Mouse (Mus musculus) frontal cortex, postnatal 36 days (tissue): ENCODE measurements around the gene Slc35e3.

Experiments used
- DNase-seq, 2 experiments: peaks; one replicate each; pipeline ENCODE4 v3.0.0; 2022; ENCODE audit warnings: low spot score in 2 of 2

The Slc35e3 gene

DNA sequence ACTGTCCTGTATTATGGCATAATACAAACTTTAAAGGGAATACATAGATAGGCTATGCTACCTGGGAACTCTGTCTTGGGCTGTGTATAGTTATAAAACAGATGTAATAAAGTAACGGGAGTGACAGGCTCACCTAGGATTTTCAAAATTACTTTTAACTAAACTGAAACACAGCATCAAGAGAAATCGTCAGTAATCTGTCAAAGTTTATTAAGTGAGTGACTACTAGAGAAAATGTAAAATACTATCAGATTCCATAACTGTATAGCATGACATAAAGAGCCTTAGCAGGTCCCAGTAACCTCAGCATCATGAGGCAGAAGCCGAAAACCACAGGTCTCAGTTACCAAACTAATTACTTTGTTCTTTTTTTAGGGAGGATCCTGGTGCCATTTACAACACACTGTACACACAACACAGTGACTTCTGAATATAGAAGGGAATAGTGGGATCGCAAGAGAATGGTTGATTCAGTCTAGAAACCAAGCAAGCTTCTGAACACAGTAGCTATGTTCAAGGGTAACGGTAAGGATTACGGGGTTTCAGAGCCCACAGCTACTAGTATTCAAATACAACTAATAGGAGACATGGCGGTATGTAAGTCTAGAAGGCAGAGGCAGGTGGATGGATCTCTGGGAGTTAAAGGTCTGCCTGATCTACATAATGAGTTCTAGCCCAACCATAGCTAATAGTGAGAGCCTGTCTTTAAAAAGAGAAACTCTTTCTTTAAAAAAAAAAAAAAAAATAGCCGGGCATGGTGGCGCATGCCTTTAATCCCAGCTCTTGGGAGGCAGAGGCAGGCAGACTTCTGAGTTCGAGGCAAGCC lies 47.6 kb downstream of the Slc35e3 start:
- no peak for DNase-seq

DNA sequence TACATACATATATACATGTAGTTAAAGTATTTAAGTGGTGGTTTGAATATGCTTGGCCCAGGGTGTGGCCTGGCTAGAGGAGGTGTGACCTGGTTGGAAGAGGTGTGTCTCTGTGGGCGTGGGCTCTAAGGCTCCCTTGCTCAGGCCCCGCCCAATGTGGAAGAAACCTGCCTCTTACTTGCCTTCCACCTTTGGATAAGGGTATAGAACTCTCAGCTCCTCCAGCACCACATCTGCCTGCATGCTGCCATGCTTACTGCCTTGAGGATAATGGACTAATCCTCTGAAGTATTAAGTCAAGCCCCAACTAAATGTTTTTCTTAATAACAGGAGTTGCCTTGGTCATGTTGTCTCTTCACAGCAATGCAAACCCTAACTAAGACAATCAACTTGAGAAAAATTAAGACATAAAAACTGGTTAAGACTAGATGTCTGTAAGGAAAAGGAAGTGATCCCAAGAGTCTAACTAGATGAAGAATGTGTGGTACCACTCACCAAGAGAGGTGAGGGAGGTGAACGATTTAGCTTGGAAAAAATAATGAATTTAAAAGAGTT lies 48.5 kb downstream of the Slc35e3 start:
- DNase-seq, result no peak

DNA sequence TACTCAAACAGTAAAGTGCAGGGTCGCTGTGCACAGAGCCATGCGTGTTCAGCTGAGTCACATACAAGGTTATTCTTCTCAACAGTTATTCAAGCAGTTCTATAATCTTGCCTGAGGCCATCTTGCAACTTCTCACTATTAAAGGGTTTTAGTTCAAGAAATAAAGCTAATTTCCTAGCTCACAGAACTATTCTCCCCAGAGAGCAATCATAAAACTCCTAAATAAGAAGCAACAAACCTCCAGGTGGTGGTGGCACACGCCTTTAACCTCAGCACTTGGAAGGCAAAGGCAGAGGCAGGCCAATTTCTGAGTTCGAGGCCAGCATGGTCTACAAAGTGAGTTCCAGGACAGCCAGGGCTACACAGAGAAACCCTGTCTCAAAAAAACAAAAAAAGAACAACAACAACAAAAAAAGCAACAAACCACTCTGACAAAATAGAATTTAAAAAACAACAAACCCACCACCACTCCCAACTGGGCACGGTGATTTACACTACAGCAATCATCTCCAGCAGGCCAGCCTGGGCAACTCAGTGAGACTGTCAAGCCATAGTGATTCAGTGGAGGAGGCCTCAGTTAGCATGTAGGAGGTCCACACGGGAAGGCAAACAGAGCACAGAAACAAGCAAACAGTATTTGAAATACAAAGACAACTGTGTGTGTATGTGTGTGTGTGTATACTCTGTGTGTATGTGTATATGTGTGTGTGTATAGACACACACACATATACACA lies 49.2 kb downstream of the Slc35e3 start:
- DNase-seq, result no peak

DNA sequence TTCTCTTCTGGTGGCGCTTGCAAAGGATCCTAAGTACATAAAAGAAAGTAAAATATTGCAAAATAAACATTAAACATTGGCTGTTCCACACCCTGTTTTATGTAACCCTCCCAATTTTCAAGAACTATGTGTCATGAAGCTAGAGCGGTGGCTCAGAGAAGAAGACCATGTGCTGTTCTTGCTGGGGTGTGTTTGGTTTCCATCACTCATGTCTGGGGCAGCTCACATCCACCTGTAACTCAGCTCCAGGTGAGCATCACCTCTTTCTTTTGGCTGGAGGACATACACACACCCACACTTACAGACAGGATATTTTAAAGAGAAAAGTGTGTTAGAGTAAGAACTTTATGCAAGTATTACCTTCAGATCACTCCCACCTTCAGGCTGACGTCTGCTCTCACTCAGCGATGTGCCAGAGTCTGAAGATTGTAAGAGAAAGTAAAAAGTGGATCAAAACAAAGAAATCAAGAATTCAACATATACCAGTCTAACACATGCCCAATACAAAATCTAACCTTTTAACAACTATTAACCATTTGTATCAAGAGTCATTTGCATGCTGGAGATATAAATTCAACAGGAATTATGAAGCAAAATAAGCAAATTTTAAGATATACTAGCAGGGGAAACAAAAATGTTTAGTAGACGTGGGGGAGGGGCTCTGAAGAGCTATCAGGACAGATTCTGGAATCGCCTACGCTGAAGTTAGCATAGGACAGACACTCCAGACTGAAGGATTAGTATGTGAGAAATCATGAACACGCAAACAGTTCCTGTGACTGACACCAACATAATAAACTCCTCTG lies 49.9 kb downstream of the Slc35e3 start:
- no peak for DNase-seq

DNA sequence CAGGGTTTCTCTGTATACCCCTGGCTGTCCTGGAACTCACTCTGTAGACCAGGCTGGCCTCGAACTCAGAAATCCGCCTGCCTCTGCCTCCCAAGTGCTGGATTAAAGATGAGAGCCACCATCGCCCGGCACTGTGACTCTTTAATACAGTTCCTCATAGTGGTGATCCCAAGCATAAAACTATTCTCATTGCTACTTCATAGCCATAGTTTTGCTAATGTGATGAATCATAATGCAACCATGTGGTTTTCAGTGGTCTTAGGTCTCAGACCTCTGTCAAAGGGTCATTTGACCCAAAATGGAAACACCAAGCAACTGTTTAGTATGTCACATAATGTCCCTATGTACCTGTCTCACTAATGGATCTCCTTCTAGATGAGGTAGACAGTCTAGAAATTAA lies 50.6 kb downstream of the Slc35e3 start:
- DNase-seq, result no peak

DNA sequence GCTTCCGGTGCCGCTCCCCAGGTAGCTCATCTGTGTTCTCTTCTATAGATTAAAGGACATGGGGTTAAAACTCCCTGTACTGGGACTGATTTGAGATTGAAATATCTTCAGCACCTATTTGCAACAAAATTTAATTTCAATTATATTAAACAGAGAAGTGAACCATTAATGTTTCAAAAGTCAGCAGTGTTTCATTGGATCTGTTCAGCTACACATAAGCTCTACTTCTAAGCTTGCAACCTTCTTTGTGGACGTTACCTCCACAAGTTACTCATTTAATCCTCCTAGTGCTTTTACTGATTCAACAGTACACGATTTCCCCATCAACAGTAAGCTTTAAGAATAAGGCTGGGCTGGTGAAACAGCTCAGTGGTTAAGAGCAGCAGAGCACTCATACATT lies 51.1 kb downstream of the Slc35e3 start:
- DNase-seq, result no peak

DNA sequence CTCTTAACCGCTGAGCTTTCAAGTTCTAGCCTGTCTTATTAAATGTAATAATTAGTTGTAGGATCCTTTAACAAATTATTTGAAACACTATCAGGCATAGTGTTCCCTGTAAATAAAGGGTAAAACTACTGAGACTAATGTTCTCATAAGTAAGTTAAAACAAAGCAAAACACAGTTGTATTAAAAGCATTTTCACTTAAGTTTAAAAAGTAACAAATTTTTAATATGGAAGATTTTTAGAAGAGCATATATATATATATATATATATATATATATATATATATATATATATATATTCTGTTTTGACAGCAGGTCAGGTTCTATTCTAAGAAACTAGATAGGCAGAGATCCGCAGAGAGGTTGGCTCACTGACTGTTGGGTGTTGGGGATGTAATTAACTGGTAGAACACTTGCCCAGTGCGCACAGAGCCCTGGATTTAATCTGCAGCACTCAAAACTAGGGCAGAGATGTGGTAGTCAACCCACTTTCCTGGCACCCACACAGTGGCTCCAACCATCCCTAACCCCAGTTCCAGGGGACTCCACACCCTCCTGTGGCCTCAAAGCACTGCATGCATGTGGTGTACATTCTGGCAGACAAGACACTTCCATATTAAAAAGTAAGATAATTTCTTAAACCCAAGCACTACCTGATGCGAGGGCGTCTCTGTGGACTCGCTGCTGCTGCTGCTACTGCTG lies 51.8 kb downstream of the Slc35e3 start:
- no peak for DNase-seq

DNA sequence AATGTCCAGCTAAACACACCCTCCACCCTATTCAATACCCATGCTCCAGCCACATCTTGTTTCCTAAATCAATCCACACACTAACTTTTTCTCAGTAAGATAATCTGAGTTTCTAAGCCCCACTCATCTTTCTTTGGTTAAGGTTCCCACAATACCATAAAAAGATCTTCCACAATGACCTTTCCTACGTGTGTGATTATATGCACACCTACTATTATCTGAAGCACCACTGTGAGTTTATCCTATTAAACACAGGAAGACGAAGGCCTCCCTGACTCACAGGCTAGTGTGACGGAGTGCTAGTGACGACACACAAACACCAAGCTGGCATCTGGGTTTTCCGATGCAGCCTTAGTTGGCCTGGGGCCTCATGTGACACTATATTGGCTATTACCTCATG lies 53.2 kb downstream of the Slc35e3 start:
- DNase-seq, result no peak

DNA sequence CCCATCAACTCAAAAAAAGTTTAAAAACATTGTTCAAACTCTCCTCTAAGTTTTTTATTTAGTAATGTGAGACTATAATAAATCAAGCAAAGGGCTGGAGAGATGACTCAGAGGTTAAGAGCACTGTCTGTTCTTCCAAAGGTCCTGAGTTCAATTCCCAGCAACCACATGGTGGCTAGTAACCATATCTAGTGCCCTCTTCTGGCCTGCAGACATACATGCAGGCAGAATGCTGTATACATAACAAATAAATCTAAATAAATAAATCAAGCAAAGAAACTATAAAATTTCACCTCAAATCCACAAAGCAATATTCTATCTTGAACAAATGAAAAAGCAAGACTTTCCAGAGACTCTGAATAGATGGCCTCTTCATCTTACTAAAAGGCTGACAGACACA lies 54.0 kb downstream of the Slc35e3 start:
- no peak for DNase-seq

DNA sequence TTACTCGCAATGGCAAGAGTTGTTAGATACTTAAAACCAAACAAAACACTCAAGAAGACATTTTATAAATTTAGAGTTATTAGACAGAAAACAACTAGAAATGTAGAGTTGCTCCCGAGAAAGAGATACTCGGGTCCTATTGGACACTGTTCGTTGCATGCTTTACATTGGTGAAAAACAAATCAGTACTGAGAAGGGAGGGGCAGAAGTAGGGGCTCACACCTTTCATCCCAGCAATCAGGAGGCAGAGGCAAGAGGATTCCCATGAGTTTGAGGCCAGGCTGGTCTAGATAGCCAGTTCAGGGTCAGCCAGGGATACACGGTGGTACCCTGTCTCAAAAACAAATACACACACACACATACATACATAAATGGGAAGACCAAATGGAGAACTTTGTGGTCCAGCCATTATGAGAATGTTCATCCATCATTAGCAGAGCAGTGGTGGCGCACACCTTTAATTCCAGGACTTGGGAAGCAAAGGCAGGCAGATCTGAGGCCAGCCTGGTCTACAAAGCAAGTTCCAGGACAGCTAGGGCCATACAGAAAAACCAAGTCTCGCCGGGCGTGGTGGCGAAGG lies 54.7 kb downstream of the Slc35e3 start:
- no peak for DNase-seq

DNA sequence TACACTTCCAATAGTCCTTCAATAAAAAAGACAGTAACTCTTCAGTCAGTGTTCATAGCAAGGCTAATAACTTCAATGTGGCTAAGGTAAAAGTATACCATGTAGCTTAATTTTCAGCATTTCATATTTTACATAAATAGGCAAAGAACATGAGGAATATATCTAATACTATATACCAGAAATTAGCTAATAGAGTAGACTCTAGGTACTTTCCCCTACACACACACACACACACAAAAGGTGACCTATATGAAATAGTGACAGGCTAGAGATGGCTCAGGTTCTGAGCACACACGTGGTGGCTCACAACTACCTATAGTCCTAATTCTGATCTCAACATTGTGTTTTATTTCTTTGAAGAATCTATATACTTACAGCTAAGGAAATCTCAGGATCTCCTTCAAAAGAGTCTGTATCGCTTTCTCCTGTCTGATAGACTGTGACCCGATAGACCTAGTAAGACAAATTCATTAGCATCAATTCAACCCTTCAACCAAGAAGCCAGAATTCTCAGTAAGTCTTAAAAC lies 55.3 kb downstream of the Slc35e3 start:
- no peak for DNase-seq

DNA sequence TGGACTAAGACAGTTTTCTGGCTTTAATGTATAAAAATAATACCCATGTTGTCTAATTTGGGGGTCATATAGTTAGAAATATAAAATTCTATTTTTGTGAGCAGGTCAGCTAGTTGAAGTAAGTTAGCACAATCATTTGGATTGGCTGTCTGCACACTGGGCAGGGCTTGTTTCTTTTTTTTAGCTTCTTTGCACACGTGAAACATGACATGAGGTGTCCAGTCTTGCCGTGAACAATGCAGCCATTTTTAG lies 56.1 kb downstream of the Slc35e3 start:
- no peak for DNase-seq

DNA sequence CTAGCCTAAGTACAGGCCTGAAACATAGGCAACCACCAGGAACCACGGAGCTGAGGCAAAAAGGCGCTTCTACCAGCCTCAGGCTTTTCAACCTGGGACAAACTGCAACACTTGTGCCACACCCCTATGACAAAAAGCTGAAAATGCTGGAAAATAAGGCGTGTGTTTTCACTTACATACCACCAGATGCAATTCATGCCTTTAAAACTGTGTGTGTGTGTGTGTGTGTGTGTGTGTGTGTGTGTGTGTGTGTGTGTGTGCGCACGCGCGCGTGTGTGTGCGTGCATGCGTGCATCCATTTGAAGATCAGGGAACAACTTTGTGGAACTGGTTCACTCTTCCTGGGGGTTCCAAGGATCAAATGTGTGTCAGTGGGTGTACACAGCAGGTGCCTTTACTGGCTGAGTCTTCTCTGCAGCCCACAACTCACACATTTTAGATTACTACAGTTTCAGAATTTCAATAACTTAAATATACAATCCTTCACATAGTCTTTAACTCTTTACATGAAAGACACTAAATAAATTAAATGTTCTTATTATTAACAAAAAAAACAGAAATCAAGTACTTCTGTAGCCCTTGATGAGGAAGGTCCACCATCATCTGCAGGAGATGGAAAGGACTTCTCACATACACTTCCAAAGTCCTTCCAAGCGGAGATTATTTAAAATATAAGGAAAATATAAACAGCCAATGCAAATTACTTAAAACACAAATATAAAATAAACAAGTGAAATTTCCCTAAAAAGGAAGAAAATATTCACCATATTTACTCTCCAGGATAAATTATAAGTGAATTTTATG lies 56.7 kb downstream of the Slc35e3 start:
- DNase-seq, result no peak

DNA sequence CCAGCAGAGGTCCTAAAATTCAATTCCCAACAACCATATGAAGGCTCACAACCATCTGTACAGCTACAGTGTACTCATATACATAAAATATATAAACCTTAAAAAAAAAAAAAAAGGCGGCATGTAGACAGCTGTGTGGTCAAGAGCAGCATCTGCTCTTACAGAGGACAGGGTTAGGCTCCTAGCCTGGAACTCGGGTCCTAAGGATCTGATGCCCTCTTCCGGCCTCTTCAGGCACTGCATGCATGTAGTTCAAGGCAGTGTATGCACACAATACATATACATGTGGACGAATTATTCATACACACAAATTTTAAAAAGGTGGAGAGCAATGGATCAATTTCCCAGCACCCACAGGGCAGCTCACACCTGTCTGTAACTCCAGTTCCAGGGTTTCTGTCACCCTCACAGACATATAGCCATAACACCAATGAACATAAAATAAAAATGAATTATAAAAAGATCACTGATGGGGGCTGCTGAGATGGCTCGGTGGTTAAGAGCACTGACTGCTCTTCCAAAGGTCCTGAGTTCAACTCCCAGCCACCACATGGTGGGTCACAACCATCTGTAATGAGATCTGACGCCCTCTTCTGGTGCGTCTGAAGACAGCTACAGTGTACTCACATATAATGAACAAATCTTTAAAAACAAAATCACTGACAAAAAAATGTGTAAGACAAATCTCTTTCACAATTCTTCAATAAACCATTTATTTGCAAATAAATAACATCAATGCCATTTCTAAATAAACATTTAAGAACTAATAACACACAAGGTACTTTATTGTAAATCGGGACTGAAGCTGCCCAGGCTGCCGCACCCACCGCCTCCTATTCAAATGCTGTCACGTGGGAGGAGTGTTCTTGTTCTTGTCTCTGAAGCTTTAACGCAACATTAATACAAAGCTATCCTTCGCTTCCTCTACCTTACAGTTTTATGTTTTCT lies 57.7 kb downstream of the Slc35e3 start:
- DNase-seq, result no peak

DNA sequence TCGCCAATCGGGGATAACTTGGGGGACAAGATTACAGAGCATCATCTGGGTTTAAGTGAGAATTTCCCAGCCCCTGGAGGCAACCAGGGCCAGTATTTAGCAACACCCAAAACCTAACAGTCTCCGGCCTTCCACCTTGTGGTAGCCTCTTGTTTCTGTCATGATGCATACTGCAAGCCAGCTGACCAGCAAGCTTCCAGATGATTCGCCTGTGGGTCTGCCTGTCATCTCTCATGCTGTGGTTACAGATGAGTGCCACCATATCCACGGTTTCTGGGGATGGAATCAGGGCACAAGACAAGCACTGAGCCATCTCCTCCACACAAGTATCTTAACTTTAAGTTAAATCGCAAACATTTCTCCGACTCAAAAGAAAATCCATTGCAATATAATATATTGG lies 58.6 kb downstream of the Slc35e3 start:
- DNase-seq, result no peak

DNA sequence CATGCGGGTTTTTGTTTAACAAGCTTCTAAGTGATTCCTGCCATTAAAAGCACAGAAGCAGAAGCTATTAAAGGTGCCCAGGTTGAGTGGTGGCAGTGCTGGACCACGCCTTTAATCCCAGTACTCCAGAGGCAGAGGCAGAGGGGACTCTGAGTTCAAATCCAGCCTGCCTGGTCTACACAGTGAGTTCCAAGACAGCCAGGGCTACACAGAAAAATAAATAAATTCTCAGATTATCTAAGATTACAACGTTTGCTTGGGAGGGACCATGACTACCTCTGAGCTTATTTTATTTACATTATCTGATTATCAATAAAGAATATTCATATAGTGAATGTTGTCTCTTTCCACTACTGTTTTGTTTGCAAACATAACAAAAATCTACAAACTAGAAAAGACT lies 59.1 kb downstream of the Slc35e3 start:
- no peak for DNase-seq

DNA sequence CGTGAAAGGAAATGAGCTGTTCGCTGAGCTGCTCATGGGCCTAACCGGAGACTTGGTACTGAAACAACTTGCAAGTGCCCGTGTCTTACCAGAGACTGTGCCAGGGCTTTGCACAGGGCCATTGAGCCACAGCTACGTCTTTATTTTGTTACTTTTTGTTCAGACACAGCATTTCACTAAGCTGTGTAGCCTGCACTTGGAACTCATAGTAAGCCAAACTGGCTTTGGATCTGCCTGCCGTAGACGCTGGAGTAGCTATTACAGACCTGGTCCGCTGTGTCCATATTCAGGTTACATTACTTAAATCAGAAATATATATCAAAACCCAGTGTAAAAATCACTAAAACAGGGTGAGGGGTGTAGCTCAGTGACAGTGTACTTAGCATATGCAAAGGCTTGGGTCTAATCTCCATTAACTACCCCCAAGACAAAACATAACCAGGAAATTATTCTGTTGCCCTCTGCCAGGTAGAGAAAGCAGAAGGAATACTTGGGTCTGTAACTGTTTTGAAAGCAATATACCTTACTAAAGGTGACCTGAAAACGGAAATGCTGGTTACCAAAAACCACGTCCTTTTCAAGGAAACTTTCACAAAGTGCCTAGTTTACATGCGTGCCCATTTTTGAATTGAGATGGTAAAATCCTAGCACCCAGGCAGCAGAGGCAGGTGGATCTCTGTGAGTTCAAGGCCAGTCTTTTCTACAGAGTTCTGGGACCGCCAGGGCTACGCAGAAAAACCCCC lies 60.1 kb downstream of the Slc35e3 start:
- DNase-seq, result no peak

DNA sequence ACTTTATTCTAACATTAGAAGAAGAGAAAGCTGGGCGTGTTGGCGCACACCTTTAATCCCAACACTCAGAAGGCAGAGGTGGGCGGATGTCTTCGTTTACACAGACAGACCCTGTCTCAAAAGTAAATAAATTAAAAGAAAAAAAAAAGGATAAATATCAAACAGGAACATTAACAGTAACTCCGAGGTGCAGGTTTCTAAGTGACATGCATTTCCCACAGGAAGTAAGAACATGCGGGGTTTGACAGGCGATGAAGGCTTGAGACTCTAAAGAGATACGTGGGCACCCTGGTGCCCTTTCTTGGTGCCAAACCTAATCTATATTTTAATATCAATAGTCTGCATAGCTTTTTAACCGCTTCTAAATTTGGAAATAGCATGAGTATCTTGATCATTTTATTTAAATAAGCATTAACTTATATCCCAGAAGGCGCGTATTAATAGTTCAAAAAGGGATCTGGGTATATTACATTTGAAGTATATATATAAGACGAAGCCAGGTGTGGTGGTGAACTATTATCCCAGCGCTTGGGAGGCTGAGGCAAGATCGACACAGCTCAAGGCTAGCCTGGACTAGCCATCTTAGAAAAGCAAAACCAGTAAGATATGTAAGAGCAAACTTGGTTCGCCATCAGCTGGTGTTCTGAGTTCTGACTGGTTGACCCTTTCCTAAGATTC lies 60.9 kb downstream of the Slc35e3 start:
- DNase-seq, result no peak
